Mouse (Mus musculus): Measurements from ENCODE around the gene Tpbgl. TPM values are rescaled to one million over a fixed set of nuclear protein-coding genes. Genes with fewer than 3 reads are reported as not detected.

Gene Tpbgl
- polyA plus RNA-seq, 1 experiment, result not detected

DNA sequence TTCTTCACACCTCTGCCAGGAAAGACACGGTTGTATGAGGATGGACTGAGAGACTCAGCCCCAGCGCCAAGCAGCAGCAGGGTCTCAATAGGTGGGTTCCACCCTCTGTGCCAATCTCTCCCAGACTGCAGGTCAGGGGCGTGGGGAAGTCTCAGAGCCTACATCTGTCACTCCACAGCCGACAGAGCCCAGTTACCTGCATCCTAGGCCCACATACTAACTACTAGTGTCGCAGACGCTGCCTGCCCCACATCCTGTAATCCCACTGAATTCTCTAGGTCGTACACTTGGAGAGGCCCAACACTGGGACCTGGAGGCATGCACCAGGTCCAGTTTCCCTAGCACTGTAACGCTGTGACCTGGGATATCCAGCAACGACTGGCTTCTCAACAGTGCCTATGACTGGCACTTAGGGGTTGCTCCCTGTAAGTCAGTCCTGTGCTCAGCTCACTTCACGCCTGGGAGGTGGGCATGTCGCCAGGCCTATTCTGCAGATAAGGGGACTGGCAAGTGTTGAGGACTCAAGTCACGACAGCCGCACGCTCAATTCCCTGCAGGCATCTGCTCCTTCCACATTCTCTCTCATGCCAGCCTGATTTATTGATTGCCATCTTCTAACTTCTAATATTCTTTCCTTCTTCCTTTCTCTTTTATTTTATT, 34.8 kb upstream of the Tpbgl start:
- TF ChIP-seq TCF12 (IDR thresholded peaks at IDR 0.05; ENCODE audit: insufficient read depth, poor library complexity, severe bottlenecking) (no peak), E2F4 (IDR thresholded peaks at IDR 0.05; ENCODE audit: insufficient read depth) (no peak), REST (IDR thresholded peaks at IDR 0.05; ENCODE audit: insufficient read depth, insufficient read length) (no peak), MYOD1 (IDR thresholded peaks at IDR 0.05; ENCODE audit: control insufficient read depth in 1 of 3, insufficient read length in 2 of 3, low read depth in 2 of 3) (no peak), POLR2A (IDR thresholded peaks at IDR 0.05; ENCODE audit: insufficient read length, low read depth) (no peak), SRF (IDR thresholded peaks at IDR 0.05; ENCODE audit: control insufficient read depth, insufficient read length, low read depth) (no peak), USF1 (IDR thresholded peaks at IDR 0.05; ENCODE audit: low read depth) (no peak), MYOG (IDR thresholded peaks at IDR 0.05; ENCODE audit: control insufficient read depth in 1 of 3, insufficient read depth in 1 of 3, insufficient read length in 2 of 3, low read depth in 2 of 3) (no peak), TCF3 (IDR thresholded peaks at IDR 0.05; ENCODE audit: insufficient read length, low read depth) (no peak), MAX (IDR thresholded peaks at IDR 0.05; ENCODE audit: low read depth) (no peak), CEBPB (IDR thresholded peaks at IDR 0.05; ENCODE audit: insufficient read depth, poor library complexity, severe bottlenecking) (no peak)
- Histone ChIP-seq H3K4me3 (no peak overlapping the region), H3K36me3 (ENCODE audit: control insufficient read depth, insufficient read depth) (no peaks in the 10 kb centered on the region), H3K27me3 (ENCODE audit: control insufficient read depth, insufficient read depth, insufficient read length) (peaks cover 24% of the 10 kb centered on the region), H3ac (ENCODE audit: control insufficient read depth, insufficient read length) (no peak overlapping the region), H3K79me2 (ENCODE audit: control insufficient read depth, insufficient read depth) (no peaks in the 10 kb centered on the region), H3K4me2 (ENCODE audit: low read depth) (no peak overlapping the region)

DNA sequence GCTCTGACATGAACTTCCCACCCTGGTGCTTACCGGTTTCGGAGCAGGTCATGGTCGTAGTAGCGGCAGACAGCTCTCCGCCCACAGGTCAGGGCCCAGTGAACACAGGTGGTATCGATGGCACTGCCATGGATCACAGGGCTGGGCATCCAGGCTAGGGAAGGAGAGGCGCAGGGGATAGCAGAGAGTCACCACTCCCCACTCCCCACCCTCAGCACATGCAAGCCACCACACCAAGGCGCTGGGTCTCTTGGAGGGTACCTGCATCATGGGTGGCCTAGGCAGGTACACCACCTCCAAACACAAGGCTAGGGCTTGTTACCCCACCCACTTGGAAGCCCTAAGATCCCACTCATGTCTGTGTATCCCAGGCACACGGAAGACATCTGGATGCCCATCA, 34.2 kb upstream of the Tpbgl start:
- no peak overlapping the region for H3K4me2 ChIP-seq (ENCODE audit: low read depth)
- TF ChIP-seq REST (IDR thresholded peaks at IDR 0.05; ENCODE audit: insufficient read depth, insufficient read length) (no peak), USF1 (IDR thresholded peaks at IDR 0.05; ENCODE audit: low read depth) (no peak), TCF3 (IDR thresholded peaks at IDR 0.05; ENCODE audit: insufficient read length, low read depth) (no peak), POLR2AphosphoS2 (IDR thresholded peaks at IDR 0.05; ENCODE audit: insufficient read length, low read depth) (no peak), E2F4 (IDR thresholded peaks at IDR 0.05; ENCODE audit: insufficient read depth) (no peak), MAX (IDR thresholded peaks at IDR 0.05; ENCODE audit: low read depth) (no peak), MYOG (IDR thresholded peaks at IDR 0.05; ENCODE audit: control insufficient read depth in 1 of 3, insufficient read depth in 1 of 3, insufficient read length in 2 of 3, low read depth in 2 of 3) (no peak), MYOD1 (IDR thresholded peaks at IDR 0.05; ENCODE audit: control insufficient read depth in 1 of 3, insufficient read length in 2 of 3, low read depth in 2 of 3) (no peak), POLR2A (IDR thresholded peaks at IDR 0.05; ENCODE audit: insufficient read length, low read depth) (no peak), CEBPB (IDR thresholded peaks at IDR 0.05; ENCODE audit: insufficient read depth, poor library complexity, severe bottlenecking) (no peak), SRF (IDR thresholded peaks at IDR 0.05; ENCODE audit: control insufficient read depth, insufficient read length, low read depth) (no peak), TCF12 (IDR thresholded peaks at IDR 0.05; ENCODE audit: insufficient read depth, poor library complexity, severe bottlenecking) (no peak)
- no peak overlapping the region for H3K4me3 ChIP-seq
- no peaks in the 10 kb centered on the region for H3K36me3 ChIP-seq (ENCODE audit: control insufficient read depth, insufficient read depth)
- no peaks in the 10 kb centered on the region for H3K79me2 ChIP-seq (ENCODE audit: control insufficient read depth, insufficient read depth)
- peaks cover 18% of the 10 kb centered on the region for H3K27me3 ChIP-seq (ENCODE audit: control insufficient read depth, insufficient read depth, insufficient read length)
- no peak overlapping the region for H3ac ChIP-seq (ENCODE audit: control insufficient read depth, insufficient read length)

DNA sequence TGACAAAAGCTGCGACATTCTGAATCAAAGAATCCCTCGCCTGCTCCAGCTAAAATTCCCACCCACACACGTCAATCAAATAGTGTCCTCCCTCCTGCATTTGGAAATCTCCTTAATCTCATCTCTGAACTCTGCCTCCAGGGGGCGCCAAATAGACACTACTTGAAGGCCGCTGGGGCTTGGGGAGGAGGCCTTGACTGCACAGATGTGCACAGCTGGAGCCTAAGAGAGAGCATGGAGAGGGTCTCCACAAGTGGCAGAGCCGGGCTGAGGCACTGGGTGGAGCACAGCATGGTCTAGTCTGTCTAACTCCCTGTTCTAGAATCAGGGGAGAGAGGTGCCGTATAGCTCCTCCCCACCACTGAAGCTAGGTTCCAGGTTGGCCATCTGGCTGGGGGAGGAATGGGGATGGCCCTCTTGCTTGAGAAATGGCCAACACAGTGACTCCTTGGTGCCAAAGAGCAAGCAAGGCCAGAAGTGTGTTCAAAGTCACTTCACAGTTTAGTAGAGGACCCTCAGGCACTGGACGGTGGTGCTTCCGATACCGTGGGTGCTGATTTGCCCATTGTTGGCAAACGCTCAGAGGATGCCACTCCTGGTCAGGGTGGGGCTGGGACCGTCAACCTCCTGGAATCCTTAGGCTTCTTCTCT, 32.6 kb upstream of the Tpbgl start:
- no peaks in the 10 kb centered on the region for H3K79me2 ChIP-seq (ENCODE audit: control insufficient read depth, insufficient read depth)
- H3K4me2 ChIP-seq (ENCODE audit: low read depth), result no peak overlapping the region
- H3ac ChIP-seq (ENCODE audit: control insufficient read depth, insufficient read length), result no peak overlapping the region
- TF ChIP-seq REST (IDR thresholded peaks at IDR 0.05; ENCODE audit: insufficient read depth, insufficient read length) (no peak), E2F4 (IDR thresholded peaks at IDR 0.05; ENCODE audit: insufficient read depth) (no peak), USF1 (IDR thresholded peaks at IDR 0.05; ENCODE audit: low read depth) (no peak), POLR2AphosphoS2 (IDR thresholded peaks at IDR 0.05; ENCODE audit: insufficient read length, low read depth) (no peak), TCF3 (IDR thresholded peaks at IDR 0.05; ENCODE audit: insufficient read length, low read depth) (no peak), MAX (IDR thresholded peaks at IDR 0.05; ENCODE audit: low read depth) (no peak), TCF12 (IDR thresholded peaks at IDR 0.05; ENCODE audit: insufficient read depth, poor library complexity, severe bottlenecking) (no peak), MYOG (IDR thresholded peaks at IDR 0.05; ENCODE audit: control insufficient read depth in 1 of 3, insufficient read depth in 1 of 3, insufficient read length in 2 of 3, low read depth in 2 of 3) (no peak), SRF (IDR thresholded peaks at IDR 0.05; ENCODE audit: control insufficient read depth, insufficient read length, low read depth) (no peak), POLR2A (IDR thresholded peaks at IDR 0.05; ENCODE audit: insufficient read length, low read depth) (no peak), CEBPB (IDR thresholded peaks at IDR 0.05; ENCODE audit: insufficient read depth, poor library complexity, severe bottlenecking) (no peak), MYOD1 (IDR thresholded peaks at IDR 0.05; ENCODE audit: control insufficient read depth in 1 of 3, insufficient read length in 2 of 3, low read depth in 2 of 3) (no peak)
- no peaks in the 10 kb centered on the region for H3K36me3 ChIP-seq (ENCODE audit: control insufficient read depth, insufficient read depth)
- no peak overlapping the region for H3K4me3 ChIP-seq
- H3K27me3 ChIP-seq (ENCODE audit: control insufficient read depth, insufficient read depth, insufficient read length), result peaks cover 9% of the 10 kb centered on the region

DNA sequence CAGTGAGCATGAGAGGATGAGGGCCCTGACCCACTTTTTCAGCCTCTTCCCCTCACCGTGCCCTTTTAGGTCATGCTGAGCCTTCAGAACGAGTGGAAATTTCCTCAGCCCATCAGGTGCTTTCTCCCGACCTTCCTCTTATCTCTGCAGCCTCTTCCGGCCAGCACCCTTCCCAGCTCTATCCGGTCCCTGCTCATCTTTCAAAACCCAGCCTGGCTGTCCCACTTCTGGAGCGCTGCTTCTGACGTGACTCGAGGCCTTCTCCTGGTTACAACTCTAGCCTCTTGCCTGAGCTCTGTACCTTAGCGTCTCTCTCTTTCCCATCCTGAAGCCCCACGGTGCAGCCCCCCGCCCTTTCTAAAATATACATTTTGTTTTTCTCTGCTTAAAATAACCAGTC, 27.3 kb upstream of the Tpbgl start:
- Histone ChIP-seq H3K4me3 (no peak overlapping the region), H3ac (ENCODE audit: control insufficient read depth, insufficient read length) (no peak overlapping the region), H3K27me3 (ENCODE audit: control insufficient read depth, insufficient read depth, insufficient read length) (no peaks in the 10 kb centered on the region), H3K79me2 (ENCODE audit: control insufficient read depth, insufficient read depth) (no peaks in the 10 kb centered on the region), H3K4me2 (ENCODE audit: low read depth) (no peak overlapping the region), H3K36me3 (ENCODE audit: control insufficient read depth, insufficient read depth) (no peaks in the 10 kb centered on the region)
- TF ChIP-seq MYOD1 (IDR thresholded peaks at IDR 0.05; ENCODE audit: control insufficient read depth in 1 of 3, insufficient read length in 2 of 3, low read depth in 2 of 3) (no peak), CEBPB (IDR thresholded peaks at IDR 0.05; ENCODE audit: insufficient read depth, poor library complexity, severe bottlenecking) (no peak), TCF3 (IDR thresholded peaks at IDR 0.05; ENCODE audit: insufficient read length, low read depth) (no peak), POLR2AphosphoS2 (IDR thresholded peaks at IDR 0.05; ENCODE audit: insufficient read length, low read depth) (no peak), SRF (IDR thresholded peaks at IDR 0.05; ENCODE audit: control insufficient read depth, insufficient read length, low read depth) (no peak), MAX (IDR thresholded peaks at IDR 0.05; ENCODE audit: low read depth) (no peak), POLR2A (IDR thresholded peaks at IDR 0.05; ENCODE audit: insufficient read length, low read depth) (no peak), MYOG (IDR thresholded peaks at IDR 0.05; ENCODE audit: control insufficient read depth in 1 of 3, insufficient read depth in 1 of 3, insufficient read length in 2 of 3, low read depth in 2 of 3) (no peak), REST (IDR thresholded peaks at IDR 0.05; ENCODE audit: insufficient read depth, insufficient read length) (no peak), TCF12 (IDR thresholded peaks at IDR 0.05; ENCODE audit: insufficient read depth, poor library complexity, severe bottlenecking) (no peak), USF1 (IDR thresholded peaks at IDR 0.05; ENCODE audit: low read depth) (no peak), E2F4 (IDR thresholded peaks at IDR 0.05; ENCODE audit: insufficient read depth) (no peak)
